Mouse (Mus musculus) ES-Bruce4 (cell line): ENCODE measurements around the gene Fgfr1op. TPM values are rescaled to one million over a fixed set of nuclear protein-coding genes. Genes with fewer than 3 reads are reported as not detected.

Experiments used
- H3K27ac ChIP-seq: 2 replicates; pipeline ENCODE4 v1.5.1; 2012; ENCODE audit warnings: low read length, inconsistent platforms; ENCODE audit not compliant: insufficient read depth
- H3K27me3 ChIP-seq: 2 replicates; pipeline ENCODE4 v1.6.1; 2012; ENCODE audit warnings: mild to moderate bottlenecking, low read length, inconsistent platforms; ENCODE audit not compliant: control insufficient read depth, poor library complexity, insufficient read depth, severe bottlenecking
- H3K36me3 ChIP-seq: 2 replicates; pipeline ENCODE4 v1.6.1; 2012; ENCODE audit warnings: inconsistent platforms, mild to moderate bottlenecking, low read length, moderate library complexity; ENCODE audit not compliant: control insufficient read depth, poor library complexity, insufficient read depth, severe bottlenecking
- H3K4me1 ChIP-seq: one replicate; pipeline ENCODE4 v1.8.1; 2011; ENCODE audit warnings: low read length; ENCODE audit not compliant: control insufficient read depth, insufficient read depth
- H3K4me3 ChIP-seq: 2 replicates; pipeline ENCODE4 v1.5.1; 2011; ENCODE audit warnings: low read depth, mild to moderate bottlenecking, low read length
- H3K9ac ChIP-seq: 2 replicates; pipeline ENCODE4 v1.6.1; 2012; ENCODE audit warnings: low read depth, mild to moderate bottlenecking, inconsistent platforms; ENCODE audit not compliant: poor library complexity, severe bottlenecking
- H3K9me3 ChIP-seq: replicated peaks from 2 replicates; pipeline ENCODE4 v1.6.1; 2012; ENCODE audit warnings: mild to moderate bottlenecking, low read length, inconsistent platforms; ENCODE audit not compliant: control insufficient read depth, poor library complexity, insufficient read depth, severe bottlenecking
- CTCF ChIP-seq: IDR thresholded peaks from one replicate; pipeline ENCODE4 v1.8.1; 2011; ENCODE audit warnings: low read depth, low read length
- EP300 ChIP-seq: IDR thresholded peaks from 2 replicates; pipeline ENCODE4 v1.6.1; 2011; ENCODE audit warnings: low read depth, low read length; ENCODE audit not compliant: insufficient read depth
- POLR2A ChIP-seq: IDR thresholded peaks from one replicate; pipeline ENCODE4 v1.8.1; 2011; ENCODE audit warnings: low read length; ENCODE audit not compliant: insufficient read depth
- polyA plus RNA-seq: library from polyadenylated mRNA; stranded (reverse); fragments of >200 nt; gene quantifications from 2 replicates; pipeline ENCODE4 v1.2.4, GENCODE M21; 2011; ENCODE audit warnings: low read depth; ENCODE audit not compliant: missing spikeins, insufficient read depth, insufficient read length

The Fgfr1op gene
- polyA plus RNA-seq, 1 experiment = 78.5 TPM

DNA sequence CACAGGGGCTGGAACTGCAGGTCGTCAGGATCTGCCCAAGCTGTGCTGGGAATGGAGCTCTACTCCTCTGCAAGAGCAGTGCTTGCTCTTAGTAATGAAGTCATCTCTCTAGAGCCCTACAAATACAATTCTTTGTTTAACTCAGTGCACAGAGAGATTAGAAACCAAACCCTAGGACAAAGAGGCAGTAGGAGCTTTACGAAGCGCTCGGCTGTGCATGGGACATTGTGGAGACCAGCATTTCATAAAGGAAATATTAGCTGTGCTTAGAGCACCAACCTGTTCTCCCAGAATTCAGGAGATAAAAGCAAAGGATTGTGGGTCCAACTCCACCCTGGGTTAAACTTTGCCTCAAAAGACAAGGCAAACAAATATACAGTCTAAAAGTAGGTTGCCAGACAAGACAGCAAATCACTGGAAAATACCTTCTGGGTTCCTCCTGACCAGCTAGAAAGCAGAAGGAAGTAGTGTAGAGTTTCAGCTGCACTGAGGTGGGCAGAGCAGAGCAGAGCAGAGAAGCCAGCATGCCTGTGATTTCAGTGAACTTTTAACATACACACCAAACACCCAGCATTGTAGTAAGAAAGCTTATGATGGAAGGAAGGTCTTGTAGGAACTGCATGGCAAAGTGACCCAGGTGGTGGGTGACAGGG, 80.9 kb downstream of the Fgfr1op start:
- H3K27me3 ChIP-seq = no peaks in the 10 kb centered on the region
- H3K36me3 ChIP-seq = no peaks in the 10 kb centered on the region

More for the DNA sequence above, 80.9 kb downstream of the Fgfr1op start:
- TF ChIP-seq EP300 (no peak), POLR2A (no peak), CTCF (no peak)
- Histone ChIP-seq H3K9me3 (no peaks in the 10 kb centered on the region), H3K27ac (no peak overlapping the region), H3K4me1 (peaks cover 2% of the 10 kb centered on the region), H3K4me3 (no peak overlapping the region), H3K9ac (no peak overlapping the region)

Other genes with a start within 250 kb of the Fgfr1op start
- gene Tagap, start 239.5 kb upstream of the Fgfr1op start, polyA plus RNA-seq = not detected in 2 replicates
- gene Rsph3a, start 219.9 kb upstream of the Fgfr1op start, polyA plus RNA-seq = 3.9 and 23.3 TPM in 2 replicates
- 0.26 TPM in 1 of 2 replicates, not detected in the other for gene Gm49673, start 17.7 kb upstream of the Fgfr1op start, polyA plus RNA-seq
- 2.2 and 2.4 TPM in 2 replicates for gene Rnaset2a, start 17.4 kb upstream of the Fgfr1op start, polyA plus RNA-seq
- not detected in 2 replicates for gene Ccr6, start 70.5 kb downstream of the Fgfr1op start, polyA plus RNA-seq
- 6.7 and 10.3 TPM in 2 replicates for gene Mpc1, start 117.4 kb downstream of the Fgfr1op start, polyA plus RNA-seq
- gene Sft2d1, start 145.6 kb downstream of the Fgfr1op start, polyA plus RNA-seq = 33.8 and 48.6 TPM in 2 replicates
- gene Prr18, start 172.0 kb downstream of the Fgfr1op start, polyA plus RNA-seq = 0.61 and 0.81 TPM in 2 replicates
- gene T2, start 190.5 kb downstream of the Fgfr1op start, polyA plus RNA-seq = 0.44 and 0.81 TPM in 2 replicates